Mouse (Mus musculus) neural tube, embryonic 12.5 days (tissue): ENCODE measurements around the gene Lao1. TPM values are rescaled to one million over a fixed set of nuclear protein-coding genes. Genes with fewer than 3 reads are reported as not detected.

ENCODE experiments used
- ATAC-seq: fragments of 200-750 bp; cut with Nextera tagmentation; 2 replicates; pipeline ENCODE4 v1.8.0; 2017; ENCODE audit warnings: low read depth, mild to moderate bottlenecking, moderate TSS enrichment, moderate library complexity; ENCODE audit not compliant: low FRiP score
- H3K27ac ChIP-seq: fragments of 300-500 bp; sonication (generic); 2 replicates; pipeline ENCODE4 v1.5.1; 2016
- H3K27me3 ChIP-seq: fragments of 300-500 bp; sonication (generic); replicated peaks from 2 replicates; pipeline ENCODE4 v1.6.1; 2016; ENCODE audit warnings: mild to moderate bottlenecking
- H3K36me3 ChIP-seq: fragments of 300-500 bp; sonication (generic); 2 replicates; pipeline ENCODE4 v1.6.1; 2016; ENCODE audit warnings: mild to moderate bottlenecking
- H3K4me1 ChIP-seq: fragments of 300-500 bp; sonication (generic); 2 replicates; pipeline ENCODE4 v1.6.1; 2016
- H3K4me2 ChIP-seq: fragments of 300-500 bp; sonication (generic); replicated peaks from 2 replicates; pipeline ENCODE4 v1.6.1; 2016; ENCODE audit warnings: mild to moderate bottlenecking
- H3K4me3 ChIP-seq: fragments of 300-500 bp; sonication (generic); 2 replicates; pipeline ENCODE4 v1.5.1; 2016
- H3K9ac ChIP-seq: fragments of 300-500 bp; sonication (generic); 2 replicates; pipeline ENCODE4 v1.6.1; 2016; ENCODE audit warnings: mild to moderate bottlenecking
- H3K9me3 ChIP-seq: fragments of 300-500 bp; sonication (generic); 2 replicates; pipeline ENCODE4 v1.6.1; 2016; ENCODE audit warnings: mild to moderate bottlenecking
- WGBS: fragments of 180-500 bp; shearing (Covaris S2); methylation state at CpG from one replicate; pipeline ENCODE4 v1.1.7; 2016; 5-methylcytosine and 5-hydroxymethylcytosine counted together
- polyA plus RNA-seq: library from polyadenylated mRNA; unstranded; fragments of >200 nt; fragmentation: Nextera tagmentation; extraction: Ambion mirVana; gene quantifications from 2 replicates; pipeline ENCODE4 v1.2.1, GENCODE M21; 2016

The Lao1 gene
- polyA plus RNA-seq, 1 experiment from 2014 or later, result not detected

DNA sequence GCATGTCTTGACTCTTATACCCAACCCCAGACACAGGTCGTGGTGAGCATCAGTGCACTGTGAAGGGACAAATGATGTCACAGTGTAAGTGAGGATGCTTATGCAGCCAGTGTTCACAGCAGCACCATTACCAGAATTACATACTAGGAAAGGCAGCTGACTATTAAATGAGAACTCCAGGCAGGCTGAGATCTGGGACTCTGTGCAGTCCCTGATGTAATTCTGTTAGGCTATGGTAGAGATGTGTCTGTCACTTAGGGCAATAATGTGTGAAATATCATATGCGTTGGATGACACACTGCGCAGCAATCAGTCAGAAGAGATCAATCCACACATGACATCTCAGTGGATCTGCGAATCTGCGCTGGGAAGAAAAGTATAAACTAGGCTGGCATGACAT lies 55.7 kb downstream of the Lao1 start:
- 87% methylated on average over 5 of the region's 5 CpGs for WGBS

More for the DNA sequence above, 55.7 kb downstream of the Lao1 start:
- Histone ChIP-seq H3K9ac (no peak overlapping the region), H3K9me3 (no peaks in the 10 kb centered on the region), H3K27ac (no peak overlapping the region), H3K4me2 (no peak overlapping the region), H3K27me3 (no peaks in the 10 kb centered on the region), H3K4me3 (no peak overlapping the region), H3K36me3 (no peaks in the 10 kb centered on the region), H3K4me1 (peaks cover 5% of the 10 kb centered on the region; the same call in 1 of the 2 replicates)
- ATAC-seq, result no peak

Other genes starting within 250 kb of the Lao1 start
- not detected in 2 replicates for gene Olfr1340, start 241.4 kb upstream of the Lao1 start, polyA plus RNA-seq
- not detected in 2 replicates for gene Olfr1339, start 229.4 kb upstream of the Lao1 start, polyA plus RNA-seq
- gene Olfr1338, start 202.8 kb upstream of the Lao1 start, polyA plus RNA-seq, result not detected in 2 replicates
- gene Olfr1337, start 179.0 kb upstream of the Lao1 start, polyA plus RNA-seq, result not detected in 2 replicates
- not detected in 2 replicates for gene Olfr1335, start 151.6 kb upstream of the Lao1 start, polyA plus RNA-seq
- gene Olfr1333, start 125.3 kb upstream of the Lao1 start, polyA plus RNA-seq, result not detected in 2 replicates
- not detected in 2 replicates for gene Olfr1331, start 96.9 kb upstream of the Lao1 start, polyA plus RNA-seq
- not detected in 2 replicates for gene Olfr1330, start 73.0 kb upstream of the Lao1 start, polyA plus RNA-seq
- not detected in 2 replicates for gene Olfr1329, start 44.1 kb upstream of the Lao1 start, polyA plus RNA-seq
- gene Olfr1328, start 23.0 kb upstream of the Lao1 start, polyA plus RNA-seq, result not detected in 2 replicates
- 122 and 128 TPM in 2 replicates for gene Slc2a1, start 147.1 kb downstream of the Lao1 start, polyA plus RNA-seq
- 7.2 and 9.3 TPM in 2 replicates for gene Zfp691, start 212.6 kb downstream of the Lao1 start, polyA plus RNA-seq
- gene Ermap, start 228.4 kb downstream of the Lao1 start, polyA plus RNA-seq, result 4.2 and 5.7 TPM in 2 replicates
- 185 and 200 TPM in 2 replicates for gene Svbp, start 233.7 kb downstream of the Lao1 start, polyA plus RNA-seq